Mouse (Mus musculus): ENCODE measurements around the gene Shc2.

Gene Shc2

DNA sequence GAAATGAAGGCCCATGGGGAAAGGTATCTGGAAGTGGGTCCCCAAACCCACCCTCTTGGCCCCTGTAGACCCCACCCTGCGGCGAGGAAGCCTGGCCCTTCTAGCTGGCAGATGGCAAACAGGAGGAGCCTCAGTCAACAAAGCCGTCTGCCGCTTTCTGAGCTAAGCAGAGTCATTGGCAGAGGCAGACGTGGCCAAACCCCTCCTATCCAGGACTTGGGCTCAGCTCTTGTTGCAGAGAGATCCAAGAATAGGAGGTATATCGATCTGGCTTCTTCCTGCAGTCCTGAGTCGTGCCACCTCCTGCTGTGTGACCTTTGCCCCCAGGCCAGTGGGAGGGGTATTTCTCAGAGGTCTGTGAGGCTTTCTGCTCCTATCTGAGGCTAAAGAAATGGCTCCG lies 21.9 kb downstream of the Shc2 start:
- no peak for DNase-seq (ENCODE audit: low read depth, low spot score)

DNA sequence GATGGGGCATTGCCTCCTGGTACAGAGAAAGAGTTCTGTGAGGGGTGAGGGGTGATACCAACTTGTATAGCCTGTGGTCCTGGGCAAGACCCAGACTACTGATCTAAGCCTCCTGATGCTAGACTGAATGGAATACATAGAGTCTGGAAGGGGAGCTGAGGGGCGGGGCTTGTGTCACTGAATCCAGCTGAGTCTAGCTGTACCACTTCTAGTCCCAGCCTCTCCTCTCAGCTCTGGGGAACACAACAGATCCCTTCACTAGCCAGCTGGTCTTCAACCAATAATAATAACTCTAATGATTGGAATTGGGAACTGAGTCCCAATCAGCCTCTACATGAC lies 23.4 kb downstream of the Shc2 start:
- no peak for DNase-seq (ENCODE audit: low read depth, low spot score)

DNA sequence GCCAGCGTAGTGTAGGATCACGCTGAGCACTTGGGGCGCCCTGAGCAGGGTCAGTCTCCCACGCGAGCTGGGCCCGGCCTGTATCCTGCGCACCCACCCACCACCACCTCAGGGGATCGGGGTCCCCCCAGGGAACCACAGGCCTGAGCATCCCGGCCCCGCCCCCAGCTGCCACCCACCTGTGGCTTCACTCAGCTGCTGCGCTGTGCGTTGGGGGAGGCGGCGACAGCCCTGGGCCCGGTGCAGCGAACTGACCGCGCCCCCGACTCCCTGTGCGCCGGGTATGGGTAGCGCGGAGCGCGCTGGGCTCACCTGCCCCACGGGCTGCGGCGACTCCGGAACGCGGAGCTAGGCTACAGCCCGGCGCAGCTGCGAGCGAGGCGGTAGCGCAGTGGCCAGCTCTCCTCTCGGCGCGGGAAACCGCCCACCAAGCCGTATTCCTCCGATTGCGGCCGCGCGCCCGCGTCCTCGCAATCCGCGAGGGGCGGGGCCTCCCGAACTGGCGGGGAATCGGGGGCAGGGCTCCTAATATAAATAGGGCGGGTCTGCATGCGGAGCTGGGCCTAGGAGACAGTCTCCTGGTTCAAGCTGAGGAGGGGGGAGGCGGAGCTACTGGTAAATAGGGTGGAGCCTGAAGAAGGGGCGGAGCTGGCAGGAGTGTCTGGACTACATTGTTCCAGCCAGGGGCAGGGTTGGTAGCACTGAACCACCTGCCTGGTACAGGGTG lies 24.0 kb downstream of the Shc2 start, which contains the start of gene C2cd4c:
Gene C2cd4c, minus strand, starts transcription at position 448 of the 727 bp plus-strand sequence.
- DNase-seq (ENCODE audit: low read depth, low spot score) = peak; percentile 81

DNA sequence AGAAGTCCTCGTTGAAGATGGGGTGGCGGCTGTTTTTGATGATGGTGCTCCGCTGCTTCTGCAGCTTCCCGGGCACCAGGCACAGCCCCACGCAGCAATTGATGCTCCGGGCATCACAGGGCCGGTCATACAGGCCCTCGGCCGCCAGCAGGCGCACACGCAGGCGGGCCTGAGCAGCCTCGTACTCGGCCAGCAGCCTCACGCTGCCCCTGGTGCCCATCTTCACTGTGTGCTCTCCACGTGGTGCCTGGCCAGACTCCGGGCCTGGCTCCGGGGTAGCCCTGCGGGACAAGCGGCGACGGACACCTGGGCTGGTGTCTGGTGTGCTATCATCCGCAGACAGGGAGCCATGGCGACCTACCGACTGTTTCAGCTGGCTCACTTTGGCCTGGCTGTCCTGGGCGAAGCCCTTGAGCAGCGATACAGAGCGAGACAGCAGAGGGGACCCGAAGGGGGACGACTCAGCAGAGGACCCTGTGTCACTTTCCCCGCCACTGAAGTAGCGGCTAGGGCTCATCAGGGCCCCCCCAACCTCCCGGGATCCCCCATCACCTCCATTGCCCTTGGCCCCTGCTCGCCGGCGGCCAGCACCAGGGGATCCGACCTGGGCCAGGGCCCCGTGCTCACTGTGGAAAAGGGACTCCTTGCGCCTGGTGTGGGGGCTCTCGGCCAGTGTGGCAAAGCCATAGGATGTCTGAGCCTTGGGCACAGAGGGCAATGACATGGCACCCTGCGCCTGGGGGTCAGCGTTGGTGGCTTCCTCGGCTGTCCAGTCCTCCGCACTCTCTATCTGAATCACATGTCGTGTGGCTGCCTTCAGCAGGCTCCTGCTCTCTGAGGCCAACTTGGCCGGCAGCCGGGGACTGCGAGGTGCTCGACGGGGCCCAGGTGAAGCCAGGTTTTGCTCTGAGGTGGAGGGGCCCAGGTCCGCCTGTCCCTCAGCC lies 25.3 kb downstream of the Shc2 start:
- DNase-seq (ENCODE audit: low read depth, low spot score) = no peak

DNA sequence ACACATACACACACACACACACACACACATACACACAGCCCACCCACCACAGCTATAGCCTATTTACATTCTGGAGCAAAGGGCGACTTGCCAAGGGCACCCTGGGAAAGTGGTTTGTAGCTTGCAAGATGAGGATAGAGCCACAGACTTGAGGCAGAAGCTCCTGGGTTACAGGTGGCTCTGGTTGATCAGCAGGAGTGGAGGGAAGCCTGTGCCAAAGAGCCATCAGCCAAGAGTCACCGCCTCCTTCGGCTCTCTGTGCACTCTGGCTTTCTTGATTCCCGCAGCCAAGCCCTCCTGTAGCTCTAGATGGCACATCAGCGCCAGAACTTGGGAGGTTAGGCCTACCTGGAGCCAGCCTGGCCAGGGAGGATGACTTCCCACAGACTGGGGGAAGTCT lies 26.4 kb downstream of the Shc2 start:
- no peak for DNase-seq (ENCODE audit: low read depth, low spot score)

DNA sequence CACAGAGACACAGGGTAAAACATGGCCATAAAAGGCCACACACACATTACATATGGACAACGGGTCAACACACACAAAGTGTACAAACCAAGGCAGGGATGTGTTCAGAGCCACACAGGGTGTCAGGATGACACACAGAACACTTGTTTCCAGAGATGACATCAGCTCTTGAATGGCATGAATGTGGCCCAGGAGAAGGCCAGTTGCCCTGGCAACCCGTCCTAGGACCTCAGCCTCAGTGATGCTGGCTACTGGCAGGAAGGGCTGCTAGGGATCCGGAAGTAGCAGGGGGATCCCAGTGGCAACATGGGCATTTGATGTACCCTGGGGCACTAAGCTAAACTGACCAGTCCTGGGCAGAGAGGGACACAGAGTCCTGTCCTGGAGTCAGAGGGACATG lies 28.4 kb downstream of the Shc2 start:
- DNase-seq (ENCODE audit: low read depth, low spot score) = no peak

DNA sequence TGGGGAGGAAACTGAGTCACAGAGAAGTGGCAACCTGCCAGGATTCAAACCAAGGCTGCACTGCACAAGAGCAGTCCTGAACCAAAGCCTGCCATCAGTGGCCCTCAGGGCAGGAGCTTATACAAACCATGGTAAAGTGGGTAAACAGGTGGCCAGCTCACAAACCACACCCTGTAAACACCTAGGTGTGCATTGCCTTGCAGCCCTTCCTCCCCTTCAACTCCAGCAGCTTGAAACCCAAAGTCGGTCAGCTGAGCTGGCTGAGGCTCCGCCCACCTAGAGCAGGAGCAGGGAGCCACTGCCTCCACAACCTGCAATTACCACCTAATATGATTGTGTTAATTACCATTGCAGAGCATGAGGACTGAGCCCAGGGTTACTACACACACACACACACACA lies 29.8 kb downstream of the Shc2 start:
- no peak for DNase-seq (ENCODE audit: low read depth, low spot score)

DNA sequence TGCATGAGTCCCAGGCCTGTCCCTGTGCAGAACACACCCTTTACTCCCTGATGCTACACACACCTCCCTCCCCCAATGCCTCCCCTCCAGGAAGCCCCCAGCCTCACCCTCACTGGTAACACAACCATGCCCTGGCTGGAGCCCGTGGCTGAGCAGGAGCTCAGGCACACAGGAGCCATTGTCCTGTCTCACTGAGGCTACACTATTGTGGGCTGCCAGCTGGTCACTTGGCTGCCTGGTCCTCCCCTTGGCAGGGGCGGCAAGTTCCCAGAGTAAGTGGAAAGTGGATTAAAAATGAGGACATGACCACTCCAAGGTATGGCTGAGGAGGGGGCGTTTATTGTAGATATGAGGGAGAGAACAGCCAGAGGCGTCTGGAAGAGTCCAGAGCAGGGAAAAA lies 31.2 kb downstream of the Shc2 start:
- DNase-seq (ENCODE audit: low read depth, low spot score) = no peak

DNA sequence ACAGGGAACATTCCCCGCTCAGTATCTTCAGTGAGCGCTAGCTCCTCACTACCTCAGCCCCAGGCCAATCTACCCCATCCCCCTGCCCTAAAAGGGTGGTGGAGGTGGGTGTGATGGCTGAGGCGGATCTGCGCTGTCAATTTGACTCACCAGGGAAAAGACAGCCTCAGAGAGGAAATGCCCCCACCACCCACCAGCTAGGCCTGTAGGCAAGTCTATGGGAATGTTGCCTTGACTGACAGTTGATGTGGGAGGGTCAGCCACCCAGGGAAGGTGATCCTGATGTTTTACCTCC lies 39.8 kb downstream of the Shc2 start:
- no peak for DNase-seq (ENCODE audit: low read depth, low spot score)

DNA sequence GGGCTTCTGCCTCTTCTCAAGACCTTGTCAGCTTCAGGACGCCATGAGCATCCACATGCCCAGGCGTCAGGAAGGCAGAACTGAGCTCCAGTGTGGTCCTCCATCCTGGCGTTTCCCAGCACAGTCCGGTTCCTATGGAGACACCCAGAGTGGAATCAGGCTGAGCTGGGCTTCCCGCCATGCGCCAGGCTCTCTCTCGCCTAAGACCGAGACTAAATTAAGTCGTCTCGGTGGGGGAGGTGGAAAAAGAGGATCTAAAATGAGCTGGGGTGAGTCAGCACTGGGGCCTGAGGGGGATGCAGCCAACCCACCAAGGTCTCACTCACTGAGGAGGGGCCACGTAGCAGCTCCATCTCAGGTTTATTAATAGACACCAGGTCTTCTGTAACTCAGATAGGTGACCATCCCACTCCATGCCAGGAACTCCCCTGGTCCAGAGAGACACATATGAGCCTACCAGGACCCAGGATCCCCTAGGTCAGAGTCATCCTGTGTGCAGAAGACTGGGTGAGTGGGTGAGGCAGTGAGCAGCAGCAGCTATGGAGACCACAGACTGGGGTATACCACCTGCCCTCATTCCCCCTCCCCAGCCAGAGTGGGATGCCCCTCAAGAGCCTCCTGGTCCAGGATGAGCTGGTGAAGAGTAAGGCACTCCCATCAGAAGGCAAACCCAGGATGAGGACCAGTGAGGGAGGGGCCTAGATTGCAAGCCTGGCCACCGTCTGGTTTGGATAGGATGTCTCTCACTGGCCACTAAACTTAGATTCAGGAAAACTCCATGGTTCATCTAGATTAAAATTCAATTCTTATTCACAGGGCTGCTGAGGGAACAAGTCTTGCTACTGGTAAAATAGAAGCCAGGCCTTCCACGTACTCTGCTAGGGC lies 40.4 kb downstream of the Shc2 start:
- DNase-seq (ENCODE audit: low read depth, low spot score) = no peak

DNA sequence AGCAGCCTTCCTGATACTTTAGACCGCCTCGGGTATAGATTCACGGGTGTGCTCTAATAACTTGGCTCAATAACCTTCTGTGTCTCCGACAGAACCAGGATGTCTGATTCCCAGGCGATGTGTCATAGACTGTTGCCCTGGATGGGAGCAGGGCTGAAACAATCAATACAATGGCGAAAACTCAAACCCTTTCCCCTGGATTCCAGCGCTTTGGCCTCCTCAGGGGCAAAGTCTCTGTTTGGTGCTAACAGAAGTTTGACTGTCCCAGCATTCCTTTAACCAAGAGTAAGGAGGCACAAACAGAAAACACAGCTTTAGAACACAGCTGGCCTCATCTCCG lies 42.2 kb downstream of the Shc2 start:
- DNase-seq (ENCODE audit: low read depth, low spot score) = no peak

DNA sequence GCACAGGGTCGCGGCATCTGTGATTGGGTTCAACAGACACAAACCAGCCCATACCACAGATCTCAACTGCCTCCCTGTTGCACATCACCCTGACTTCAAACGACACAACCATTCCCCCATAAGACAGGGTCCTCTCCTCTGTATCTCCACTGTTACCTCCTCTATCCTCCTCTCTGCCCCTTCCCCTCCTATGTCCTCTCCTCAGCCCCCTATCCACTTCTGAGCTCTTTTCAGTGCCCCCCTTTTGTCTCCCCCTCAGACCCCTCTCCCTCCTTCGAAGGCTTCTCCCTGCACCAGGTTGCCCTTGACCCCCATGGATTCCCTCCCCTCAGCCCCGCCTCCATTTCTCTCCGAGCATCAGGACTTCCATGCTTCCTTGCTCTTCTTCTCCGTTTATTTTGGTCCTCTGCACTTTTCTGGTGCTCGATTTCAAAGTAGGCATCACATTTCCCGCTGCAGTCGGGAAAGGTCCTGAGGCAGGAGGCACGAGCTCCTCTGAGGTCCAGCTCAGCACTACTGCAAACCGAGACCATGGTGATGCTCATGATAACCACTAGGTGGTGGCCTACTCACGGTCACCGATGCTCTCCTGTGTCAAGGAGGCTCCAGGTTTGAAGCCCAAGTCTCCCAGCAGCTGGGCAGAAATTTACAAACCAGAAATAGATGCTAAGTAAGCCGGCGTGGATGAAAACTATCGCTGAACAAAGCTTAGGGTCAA lies 42.7 kb downstream of the Shc2 start:
- no peak for DNase-seq (ENCODE audit: low read depth, low spot score)

DNA sequence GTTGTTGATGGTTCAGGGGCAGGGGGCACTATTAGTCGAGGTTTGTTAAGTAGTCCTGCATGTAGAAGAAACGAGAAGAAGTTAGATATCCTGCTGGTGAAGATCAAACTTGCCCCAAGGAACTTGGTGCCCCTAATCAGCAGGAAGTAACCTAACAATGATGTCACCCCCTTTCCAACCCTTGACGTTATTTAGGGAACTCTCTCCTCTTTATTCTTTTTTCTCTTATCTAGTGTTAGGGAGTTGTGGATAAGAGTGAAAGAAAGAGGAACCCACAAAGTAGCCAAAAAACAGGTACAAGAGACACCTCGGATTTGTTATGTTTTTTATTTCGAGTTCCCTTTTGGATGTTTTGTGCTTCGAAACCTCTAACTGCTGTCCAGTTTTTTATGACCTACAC lies 43.6 kb downstream of the Shc2 start:
- DNase-seq (ENCODE audit: low read depth, low spot score) = no peak

DNA sequence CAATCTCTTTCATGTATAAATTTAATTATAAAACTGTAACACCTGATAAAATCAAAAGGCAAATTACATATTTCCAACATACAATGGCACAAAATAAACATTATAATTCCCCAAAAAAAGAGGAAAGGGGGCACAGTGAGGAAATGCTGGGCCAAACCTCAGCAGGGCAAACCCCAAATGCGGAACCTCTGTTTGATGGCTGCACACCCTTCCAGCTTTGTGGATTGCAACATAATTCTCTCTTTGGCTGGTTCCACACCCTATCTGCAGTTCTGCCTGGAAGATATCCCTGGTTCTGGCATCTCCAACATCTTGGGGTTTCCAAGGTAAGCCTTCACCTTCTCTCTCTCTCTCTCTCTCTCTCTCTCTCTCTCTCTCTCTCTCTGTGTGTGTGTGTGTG lies 47.0 kb downstream of the Shc2 start:
- no peak for DNase-seq (ENCODE audit: low read depth, low spot score)

DNA sequence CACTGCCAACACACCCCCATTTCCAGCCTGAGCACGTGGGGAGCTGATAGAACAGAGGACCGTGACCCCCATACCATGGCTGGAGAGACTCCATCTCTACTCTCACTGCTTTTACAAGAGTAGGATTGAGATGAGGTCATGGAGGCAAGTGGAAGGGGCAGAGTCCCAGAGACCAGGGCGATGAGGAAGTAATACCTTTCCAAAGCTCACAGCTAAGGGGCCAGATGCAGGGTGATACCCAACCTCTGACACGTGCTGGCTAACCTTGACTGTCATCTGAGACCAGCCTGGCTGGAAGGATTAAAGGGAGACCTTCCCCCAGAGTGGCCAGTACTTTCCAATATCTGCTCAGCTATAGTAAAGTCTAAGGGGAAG lies 50.0 kb downstream of the Shc2 start:
- no peak for DNase-seq (ENCODE audit: low read depth, low spot score)

DNA sequence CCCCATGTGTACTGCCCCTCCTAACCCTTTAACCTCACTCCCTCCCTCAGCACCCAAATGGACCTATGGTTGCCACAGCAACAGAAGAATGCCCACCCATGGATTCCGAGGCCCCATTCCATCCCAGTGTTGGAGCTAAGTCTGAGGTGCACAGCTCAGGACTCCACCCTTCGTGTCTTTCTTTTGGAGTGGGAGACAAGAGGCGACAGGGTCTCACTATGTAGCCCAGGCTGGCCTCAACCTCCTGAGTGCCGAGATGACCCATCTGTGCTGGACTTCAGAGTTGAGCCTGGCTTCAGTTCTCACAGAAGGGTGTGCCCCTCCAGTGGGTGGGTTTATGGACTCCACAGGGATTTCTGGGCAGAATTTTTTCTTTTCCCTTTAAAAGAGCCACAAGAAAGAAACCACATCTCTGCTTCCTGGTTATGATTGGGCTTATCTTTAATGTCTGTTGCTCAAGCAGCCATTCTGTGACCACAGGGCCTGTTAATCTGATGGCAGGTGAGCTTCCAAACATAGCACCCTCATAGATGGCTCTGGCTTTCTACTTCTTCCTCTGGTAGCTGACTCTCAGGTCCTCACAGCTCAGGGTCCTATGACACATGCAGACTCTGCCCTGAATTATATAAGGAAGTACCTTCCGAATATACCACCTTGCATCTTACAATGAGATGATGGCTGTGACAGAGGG lies 50.5 kb downstream of the Shc2 start, which contains the start of gene Theg:
Gene Theg, minus strand, starts transcription at position 271 of the 691 bp plus-strand sequence.
- no peak for DNase-seq (ENCODE audit: low read depth, low spot score)

DNA sequence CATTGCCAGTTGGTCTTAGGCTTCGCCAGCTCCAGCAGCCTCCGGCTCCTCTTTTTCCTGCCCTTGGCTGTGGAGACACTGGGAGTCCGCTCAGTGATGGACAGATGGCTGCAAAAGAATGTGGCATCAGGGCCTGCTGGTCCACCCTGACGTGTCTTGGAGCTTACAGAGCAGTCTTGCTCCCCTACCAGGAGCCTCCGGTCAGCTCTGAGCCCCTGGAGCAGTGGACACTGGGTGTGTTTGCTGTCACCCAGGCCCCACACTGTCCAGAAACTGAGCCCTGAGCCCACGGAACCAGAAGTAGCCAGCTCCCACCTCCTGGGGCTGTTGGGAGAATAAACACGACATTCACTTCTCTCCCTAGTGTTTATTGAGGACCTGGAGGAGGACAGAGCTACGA lies 51.5 kb downstream of the Shc2 start:
- no peak for DNase-seq (ENCODE audit: low read depth, low spot score)

DNA sequence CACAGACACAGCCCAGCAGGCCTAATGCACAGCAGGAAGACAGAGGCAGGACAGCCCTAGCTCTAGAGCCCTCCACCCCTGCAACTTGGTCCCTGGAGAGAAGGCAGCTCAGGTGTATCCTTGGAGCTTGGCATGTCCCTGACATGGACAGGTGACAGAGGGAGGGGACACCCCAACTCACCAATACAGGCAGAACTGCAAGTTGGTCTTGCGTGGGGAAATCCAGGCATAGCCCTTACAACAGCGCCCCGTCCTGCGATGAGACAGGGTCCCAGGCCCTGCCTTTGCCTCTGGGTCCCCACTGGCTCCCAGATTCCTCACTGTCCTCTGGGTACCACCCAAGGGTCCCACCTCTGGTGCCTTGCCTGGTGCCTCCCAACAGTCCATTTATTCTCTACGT lies 52.0 kb downstream of the Shc2 start:
- DNase-seq (ENCODE audit: low read depth, low spot score) = no peak

DNA sequence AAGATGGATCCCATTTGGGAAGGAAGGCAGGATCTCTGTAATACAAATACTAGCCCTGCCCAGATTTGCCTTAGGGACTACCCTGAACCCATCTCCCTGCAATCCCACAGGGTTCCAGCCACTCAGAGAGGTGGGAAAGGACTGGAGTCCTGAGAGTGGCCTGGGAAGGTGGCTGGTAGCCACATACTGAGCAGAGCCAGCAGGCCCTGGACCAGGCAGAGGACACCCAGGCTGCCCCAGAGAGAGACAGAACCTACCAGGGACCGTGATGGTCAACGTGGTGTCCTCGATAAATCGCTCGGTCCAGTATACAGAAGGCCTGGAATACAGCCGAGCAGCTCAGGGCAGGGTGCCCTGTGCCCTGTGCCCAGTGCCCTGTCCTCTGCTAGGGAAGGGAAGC lies 52.6 kb downstream of the Shc2 start:
- DNase-seq (ENCODE audit: low read depth, low spot score) = no peak

DNA sequence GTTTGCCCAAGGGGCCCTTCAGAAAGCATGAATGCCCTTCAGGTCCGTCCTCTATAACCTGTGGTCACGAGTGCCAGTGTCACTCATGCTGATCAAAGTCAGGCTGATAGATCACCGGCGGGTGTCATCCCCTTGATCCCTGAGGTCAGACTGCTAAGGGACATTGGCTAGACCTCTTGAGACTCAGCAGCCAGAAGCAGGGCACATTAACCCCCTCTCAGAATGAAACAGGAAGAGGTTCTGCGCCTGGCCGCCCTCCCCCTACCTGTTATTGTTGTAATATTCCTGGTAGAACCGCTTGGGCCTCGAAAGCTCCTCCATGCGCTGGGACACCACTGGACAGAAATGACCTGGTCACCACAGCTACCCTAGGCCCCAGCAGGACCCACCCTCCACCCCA lies 53.3 kb downstream of the Shc2 start:
- no peak for DNase-seq (ENCODE audit: low read depth, low spot score)

DNA sequence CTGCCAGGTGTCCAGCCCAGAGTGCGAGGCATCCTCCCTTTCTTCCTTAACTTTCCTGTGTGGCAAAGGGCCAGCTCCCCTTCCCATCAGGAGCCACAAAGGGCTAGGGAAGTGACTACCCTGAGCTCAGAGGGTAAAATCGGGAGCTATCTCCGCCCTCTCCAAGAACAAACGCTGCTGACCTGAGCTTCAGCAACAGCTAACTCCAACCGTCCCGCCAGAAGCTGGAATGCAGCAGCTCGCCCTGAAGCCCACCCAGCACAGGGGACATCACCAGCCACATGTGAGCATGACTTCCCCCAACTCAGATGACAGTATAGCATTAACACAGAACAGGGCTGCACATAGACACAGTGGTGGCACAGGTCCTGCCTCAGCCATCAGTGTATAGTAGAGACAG lies 53.7 kb downstream of the Shc2 start:
- DNase-seq (ENCODE audit: low read depth, low spot score) = no peak
